ENCODE assay signal across 8 mouse cellular contexts in the genomic region with DNA sequence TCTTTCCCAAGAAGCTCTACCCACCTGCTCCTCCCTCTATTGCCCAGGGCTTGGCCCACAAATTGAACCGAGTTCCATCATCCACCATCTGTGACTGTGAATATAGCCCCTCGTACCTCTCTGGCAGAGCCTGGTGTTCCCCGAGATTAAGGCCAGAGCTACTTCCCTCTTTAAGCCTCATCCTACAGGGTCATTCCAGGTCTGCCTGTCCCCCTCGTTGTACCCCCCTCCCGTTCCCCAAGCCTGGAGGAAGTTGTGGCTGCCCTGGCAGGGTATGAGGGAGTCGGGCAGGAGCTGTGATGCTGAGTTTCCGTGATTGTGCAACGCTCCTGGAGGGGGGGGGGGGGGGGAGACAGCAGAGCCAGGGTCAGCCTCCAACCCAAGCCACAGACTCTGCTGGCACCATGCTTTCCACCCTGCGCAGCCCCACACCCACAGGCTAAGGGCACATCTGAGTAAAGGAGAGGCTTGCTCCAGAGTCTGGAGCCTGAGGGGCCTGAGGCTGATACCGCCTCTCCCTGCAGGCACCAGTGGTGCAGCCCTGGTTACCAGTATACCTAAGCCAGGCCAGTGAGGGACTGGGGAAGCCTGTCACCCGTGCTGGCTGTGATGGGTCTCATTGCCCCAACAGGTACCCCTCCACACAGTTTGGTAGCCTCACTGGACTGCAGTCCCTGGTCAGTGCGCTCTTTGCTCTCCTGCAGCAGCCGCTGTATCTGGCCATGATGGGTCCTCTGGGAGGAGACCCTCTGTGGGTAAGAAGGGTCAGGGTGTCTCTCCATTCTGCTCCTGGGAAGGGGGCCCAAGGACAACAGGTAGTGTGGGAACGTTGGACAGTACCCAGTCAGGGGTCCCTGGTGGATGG. TPM values are rescaled to one million over a fixed set of nuclear protein-coding genes. Genes with fewer than 3 reads are reported as not detected.
A peak's percentile ranks its signal among the peaks of the same experiment; 100 is the strongest.
DNase-seq lines count a peak whose midpoint lies in the region; ATAC-seq and TF ChIP-seq lines count a peak whose summit lies in the region.

No protein-coding gene starts in this region.

- H3K36me3 ChIP-seq in spleen, adult 2 months (ENCODE audit: control insufficient read depth, insufficient read depth, low read length): peaks cover 25% of the 10 kb centered on the region
- no peaks in the 10 kb centered on the region; the same call in 1 of the 2 replicates for H3K36me3 ChIP-seq in limb, embryonic 10.5 days

- H3K4me1 ChIP-seq in spleen, adult 2 months (ENCODE audit: control insufficient read depth, insufficient read depth, insufficient read length): peaks cover 18% of the 10 kb centered on the region; the same call in 1 of the 2 replicates
- peaks cover 23% of the 10 kb centered on the region for H3K4me1 ChIP-seq in limb, embryonic 10.5 days

- no peak for TF ChIP-seq POLR2A in spleen, adult 2 months (IDR thresholded peaks at IDR 0.05; ENCODE audit: low read depth, low read length)

- H3K4me3 ChIP-seq in spleen, adult 2 months (ENCODE audit: extremely low read depth, insufficient read depth, insufficient read length): no peak overlapping the region
- no peak overlapping the region for H3K4me3 ChIP-seq in limb, embryonic 10.5 days

- no peak for TF ChIP-seq CTCF in spleen, adult 2 months (IDR thresholded peaks at IDR 0.05; ENCODE audit: extremely low read depth, insufficient read depth, insufficient read length, insufficient replicate concordance)

- ATAC-seq in neutrophil, adult 5-6 weeks (ENCODE audit: extremely low read depth, insufficient number of reproducible peaks, low FRiP score, poor library complexity, severe bottlenecking): peak; percentile 51

- H3K9me3 ChIP-seq in limb, embryonic 10.5 days (replicated peaks): no peaks in the 10 kb centered on the region

- peak overlapping the region; percentile 53 for H3K27ac ChIP-seq in spleen, adult 2 months (ENCODE audit: insufficient read depth, low read length)
- H3K27ac ChIP-seq in limb, embryonic 10.5 days: peak overlapping the region; percentile 87; the same call in 1 of the 2 replicates

- H3K27me3 ChIP-seq in spleen, adult 2 months (ENCODE audit: control insufficient read depth, insufficient read depth, low read length): no peaks in the 10 kb centered on the region
- H3K27me3 ChIP-seq in limb, embryonic 10.5 days (ENCODE audit: low read depth, poor library complexity, severe bottlenecking): no peaks in the 10 kb centered on the region

- WGBS in spleen, adult 2 months: 39% methylated on average over 14 of the region's 14 CpGs
- WGBS in limb, embryonic 10.5 days: 72% methylated on average over 13 of the region's 14 CpGs

- DNase-seq in cerebellum, adult 11-12 months: peak; percentile 70
- no peak for DNase-seq in cerebellum, adult 11 months
- DNase-seq in spleen, adult 2 months (ENCODE audit: low read depth in 1 of 2, low spot score in 2 of 2): no peak
- no peak for DNase-seq in spleen, postnatal 14 days (ENCODE audit: low spot score in 2 of 2)
- DNase-seq in limb, embryonic 10.5 days (ENCODE audit: low spot score): no peak
- no peak for DNase-seq in embryo, embryonic 11 days
- DNase-seq in thymus, postnatal 14 days: no peak

RNA-seq across cellular contexts. Expression of a gene that starts 16.5 kb away (rescaled TPM):
- 51.7 and 54.1 TPM in 2 replicates for polyA plus RNA-seq in spleen, adult 2 months (2012; rRNA removed)
- polyA plus RNA-seq in limb, embryonic 10.5 days (2016; fragmentation: Nextera tagmentation; extraction: Ambion mirVana): 60.9 and 68.8 TPM in 2 replicates
- 88.9 and 113 TPM in 2 replicates for total RNA-seq in neutrophil, adult 5-6 weeks (2017)

RNA-seq across cellular contexts. Expression of a gene that starts 39.9 kb away (rescaled TPM):
- 57.3 and 62.8 TPM in 2 replicates for polyA plus RNA-seq in spleen, adult 2 months (2012; rRNA removed)
- 3.4 and 4.9 TPM in 2 replicates for polyA plus RNA-seq in limb, embryonic 10.5 days (2016; fragmentation: Nextera tagmentation; extraction: Ambion mirVana)
- total RNA-seq in neutrophil, adult 5-6 weeks (2017): 44.0 and 48.4 TPM in 2 replicates

RNA-seq across cellular contexts. Expression of a gene that starts 58.0 kb away (rescaled TPM):
- polyA plus RNA-seq in spleen, adult 2 months (2012; rRNA removed): 11.5 and 13.5 TPM in 2 replicates
- polyA plus RNA-seq in limb, embryonic 10.5 days (2016; fragmentation: Nextera tagmentation; extraction: Ambion mirVana): 7.0 and 7.1 TPM in 2 replicates
- total RNA-seq in neutrophil, adult 5-6 weeks (2017): not detected in 2 replicates

RNA-seq across cellular contexts. Expression of a gene that starts 59.4 kb away (rescaled TPM):
- polyA plus RNA-seq in spleen, adult 2 months (2012; rRNA removed): 56.9 and 65.0 TPM in 2 replicates
- 14.4 and 17.6 TPM in 2 replicates for polyA plus RNA-seq in limb, embryonic 10.5 days (2016; fragmentation: Nextera tagmentation; extraction: Ambion mirVana)
- total RNA-seq in neutrophil, adult 5-6 weeks (2017): 119 and 128 TPM in 2 replicates
